Mouse (Mus musculus) stomach, postnatal 0 days (tissue): ENCODE results near the gene Phf14. TPM values are rescaled to one million over a fixed set of nuclear protein-coding genes. Genes with fewer than 3 reads are reported as not detected.

Source experiments
- ATAC-seq: fragments of 200-750 bp; cut with Nextera tagmentation; 2 replicates; pipeline ENCODE4 v1.8.0; 2017; ENCODE audit not compliant: low FRiP score, low TSS enrichment
- DNase-seq: peaks from one replicate; pipeline ENCODE4 v3.0.0-alpha.2; 2016; ENCODE audit warnings: low spot score
- H3K27ac ChIP-seq: fragments of 300-500 bp; sonication (generic); replicated peaks from 2 replicates; pipeline ENCODE4 v1.5.1; 2014; ENCODE audit warnings: mild to moderate bottlenecking, control low read depth
- H3K27me3 ChIP-seq: fragments of 300-500 bp; sonication (generic); 2 replicates; pipeline ENCODE4 v1.6.1; 2014; ENCODE audit warnings: low read length; ENCODE audit not compliant: control insufficient read depth, insufficient read depth
- H3K36me3 ChIP-seq: fragments of 300-500 bp; sonication (generic); 2 replicates; pipeline ENCODE4 v1.6.1; 2014; ENCODE audit warnings: low read length, mixed read lengths; ENCODE audit not compliant: control insufficient read depth, insufficient read depth
- H3K4me1 ChIP-seq: fragments of 300-500 bp; sonication (generic); replicated peaks from 2 replicates; pipeline ENCODE4 v1.6.1; 2014; ENCODE audit warnings: antibody characterized with exemption; ENCODE audit not compliant: control insufficient read depth, insufficient read depth
- H3K4me2 ChIP-seq: fragments of 300-500 bp; sonication (generic); replicated peaks from 2 replicates; pipeline ENCODE4 v1.6.1; 2014; ENCODE audit warnings: low read depth, mild to moderate bottlenecking, control low read depth, moderate library complexity
- H3K4me3 ChIP-seq: fragments of 300-500 bp; sonication (generic); 2 replicates; pipeline ENCODE4 v1.5.1; 2014; ENCODE audit warnings: low read depth, low read length, control low read depth
- H3K9ac ChIP-seq: fragments of 300-500 bp; sonication (generic); 2 replicates; pipeline ENCODE4 v1.6.1; 2014; ENCODE audit warnings: mild to moderate bottlenecking, low read length, control low read depth, mixed read lengths
- H3K9me3 ChIP-seq: fragments of 300-500 bp; sonication (generic); 2 replicates; pipeline ENCODE4 v1.6.1; 2016; ENCODE audit warnings: low read length; ENCODE audit not compliant: control insufficient read depth
- CTCF ChIP-seq: IDR thresholded peaks from 2 replicates; pipeline ENCODE4 v1.5.1; 2016; ENCODE audit warnings: antibody characterized with exemption, low read depth, mild to moderate bottlenecking, moderate library complexity
- EP300 ChIP-seq: optimal IDR thresholded peaks from 2 replicates; pipeline ENCODE3; 2016; ENCODE audit warnings: antibody characterized with exemption
- WGBS: fragments of 180-500 bp; shearing (Covaris S2); extraction: QIAGEN DNeasy Blood & Tissue Kit; methylation state at CpG from one replicate; pipeline ENCODE4 v1.1.7; 2014; 5-methylcytosine and 5-hydroxymethylcytosine counted together
- polyA plus RNA-seq: library from polyadenylated mRNA; unstranded; fragments of >200 nt; fragmentation: Nextera tagmentation; extraction: Ambion mirVana; gene quantifications from 2 replicates; pipeline ENCODE4 v1.2.1, GENCODE M21; 2015

Gene Phf14
- polyA plus RNA-seq, 1 experiment from 2014 or later, result 58.7 TPM

DNA sequence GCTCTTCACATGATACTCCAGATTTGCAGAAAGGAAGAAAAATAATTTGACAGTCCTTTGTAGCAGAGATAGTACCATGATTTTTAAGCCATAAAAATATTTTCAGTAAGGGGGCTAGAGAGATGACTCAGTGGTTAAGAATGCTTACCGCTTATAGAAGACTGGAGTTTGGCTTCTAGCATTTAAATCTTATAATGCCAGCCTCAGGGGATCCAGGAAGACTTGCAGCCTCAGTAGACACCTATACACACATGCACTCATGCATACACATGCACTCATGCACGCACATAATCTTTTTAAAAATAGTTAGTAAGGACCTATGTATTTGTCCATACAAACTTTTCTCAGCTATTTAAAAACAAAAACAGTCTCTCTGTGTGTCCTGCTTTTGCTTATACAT, 174.5 kb downstream of the Phf14 start:
- no peaks in the 10 kb centered on the region for H3K36me3 ChIP-seq
- DNase-seq (no peak), ATAC-seq (no peak)
- TF ChIP-seq EP300 (no peak), CTCF (no peak)
- H3K4me3 ChIP-seq, result no peak overlapping the region
- no peak overlapping the region for H3K9ac ChIP-seq
- H3K9me3 ChIP-seq, result no peaks in the 10 kb centered on the region
- H3K4me1 ChIP-seq, result no peaks in the 10 kb centered on the region
- WGBS, result 63% methylated on average over 2 of the region's 2 CpGs
- H3K4me2 ChIP-seq, result no peak overlapping the region
- H3K27ac ChIP-seq, result no peak overlapping the region
- no peaks in the 10 kb centered on the region for H3K27me3 ChIP-seq

DNA sequence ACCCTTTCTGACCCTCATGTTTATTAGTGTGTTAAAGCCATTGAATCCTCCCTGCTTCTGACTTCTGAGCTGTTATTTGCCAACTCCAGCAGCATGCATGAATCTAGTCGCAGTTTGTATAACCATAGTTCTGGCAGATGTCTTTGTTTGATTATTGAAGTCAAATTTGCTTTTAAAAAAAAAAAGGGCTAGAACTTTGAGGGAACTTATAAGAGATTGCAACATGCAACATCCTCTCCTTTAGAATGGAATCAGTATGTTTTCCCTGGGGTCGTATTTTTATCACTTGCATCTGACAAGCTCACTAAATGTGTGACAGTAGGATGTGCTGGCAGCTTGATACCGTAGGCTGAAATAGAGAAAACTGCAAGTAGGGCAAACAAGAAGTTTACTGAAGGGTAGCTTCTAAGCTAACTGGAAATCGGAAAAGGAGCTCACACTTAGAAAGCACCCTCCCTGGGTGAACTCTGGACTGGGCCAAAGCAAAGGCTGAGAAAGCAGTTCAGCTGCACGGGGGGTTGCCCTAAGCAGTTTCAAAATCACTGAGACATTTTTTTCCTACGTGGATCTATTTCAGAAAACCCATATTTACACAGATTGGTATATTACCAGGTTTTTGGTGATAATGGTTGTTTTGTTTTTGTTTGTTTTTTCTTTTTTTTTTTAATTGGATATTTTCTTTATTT, 175.1 kb downstream of the Phf14 start:
- no peak overlapping the region for H3K4me2 ChIP-seq
- no peak for DNase-seq
- no peak overlapping the region for H3K4me3 ChIP-seq
- TF ChIP-seq EP300 (no peak), CTCF (no peak)
- H3K36me3 ChIP-seq, result no peaks in the 10 kb centered on the region
- WGBS, result 52% methylated on average over 6 of the region's 6 CpGs
- no peaks in the 10 kb centered on the region for H3K9me3 ChIP-seq
- no peak overlapping the region for H3K27ac ChIP-seq
- ATAC-seq, result no peak
- no peak overlapping the region for H3K9ac ChIP-seq
- H3K4me1 ChIP-seq, result no peaks in the 10 kb centered on the region
- no peaks in the 10 kb centered on the region for H3K27me3 ChIP-seq

DNA sequence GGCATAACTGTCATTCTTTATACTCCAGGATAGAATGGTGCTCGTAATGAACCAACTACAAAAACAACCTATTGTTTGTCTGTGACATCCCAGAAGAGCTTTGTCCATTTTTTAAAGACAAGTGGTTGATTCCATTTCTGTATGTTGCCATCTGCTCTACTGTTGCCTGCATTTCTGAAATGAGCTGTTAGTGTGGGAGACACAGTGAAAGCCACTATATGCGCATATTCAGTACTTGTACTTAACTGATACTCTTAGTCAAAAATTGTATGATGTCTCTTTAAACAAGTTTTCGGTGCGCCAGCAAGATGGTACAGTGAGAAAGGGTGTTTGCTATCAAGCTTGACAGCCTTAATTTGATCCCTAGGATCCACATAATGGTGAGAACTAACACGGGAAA, 177.1 kb downstream of the Phf14 start:
- TF ChIP-seq CTCF (no peak), EP300 (no peak)
- no peak overlapping the region for H3K27ac ChIP-seq
- no peaks in the 10 kb centered on the region for H3K27me3 ChIP-seq
- 83% methylated on average over 5 of the region's 5 CpGs for WGBS
- ATAC-seq (no peak), DNase-seq (no peak)
- no peak overlapping the region for H3K4me3 ChIP-seq
- no peak overlapping the region for H3K9ac ChIP-seq
- no peaks in the 10 kb centered on the region for H3K4me1 ChIP-seq
- H3K36me3 ChIP-seq, result no peaks in the 10 kb centered on the region
- H3K9me3 ChIP-seq, result no peaks in the 10 kb centered on the region
- H3K4me2 ChIP-seq, result no peak overlapping the region

DNA sequence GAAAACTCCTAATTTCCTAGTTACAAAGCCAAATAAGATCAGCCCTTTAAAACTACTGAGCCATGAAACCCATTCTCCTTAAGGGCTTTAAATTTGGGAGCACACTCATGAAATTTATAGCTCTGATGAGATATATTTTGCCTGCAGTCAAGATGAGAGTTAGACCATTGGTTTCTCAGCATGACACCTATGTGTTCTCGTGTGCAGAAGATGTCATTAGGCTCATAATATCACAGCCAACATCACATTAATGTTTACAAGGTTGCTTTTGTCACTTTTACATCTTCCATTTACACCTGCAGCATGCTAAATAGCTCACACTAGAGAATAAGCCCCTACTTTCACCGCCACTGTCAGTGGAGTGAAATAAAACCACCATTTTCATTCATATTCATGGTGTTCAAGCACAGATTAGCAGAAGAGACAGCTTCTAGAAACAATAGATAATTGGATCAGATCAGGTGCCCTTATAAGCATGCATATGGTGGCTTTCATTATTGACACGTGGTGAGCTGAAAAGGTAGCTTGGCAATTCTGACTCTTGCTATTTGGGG, 181.9 kb downstream of the Phf14 start:
- Histone ChIP-seq H3K4me2 (no peak overlapping the region), H3K27ac (no peak overlapping the region), H3K9ac (no peak overlapping the region), H3K4me1 (no peaks in the 10 kb centered on the region), H3K9me3 (no peaks in the 10 kb centered on the region), H3K4me3 (no peak overlapping the region), H3K27me3 (no peaks in the 10 kb centered on the region), H3K36me3 (no peaks in the 10 kb centered on the region)
- DNase-seq (no peak), ATAC-seq (no peak)
- TF ChIP-seq EP300, result no peak
- no peak for TF ChIP-seq CTCF
- 78% methylated on average over 3 of the region's 3 CpGs for WGBS

DNA sequence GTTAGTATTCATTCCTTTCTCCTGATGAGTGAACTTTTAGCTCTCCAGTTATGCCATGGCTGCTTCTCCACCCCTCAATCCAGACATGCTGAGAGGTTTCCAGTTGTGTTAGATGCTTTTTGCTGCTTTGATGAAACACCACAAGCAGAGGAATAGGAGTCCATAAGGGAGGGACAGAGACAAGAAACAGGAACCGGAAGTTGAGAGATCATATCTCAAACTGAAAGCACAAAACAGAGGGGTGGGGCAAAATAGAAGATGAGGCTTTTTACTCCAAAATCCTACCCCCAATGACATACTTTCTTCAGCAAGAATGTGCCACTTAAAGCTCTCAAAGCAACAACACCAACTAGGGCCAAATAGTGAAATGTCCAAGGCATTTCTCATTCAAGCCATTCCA, 188.1 kb downstream of the Phf14 start:
- H3K27ac ChIP-seq, result no peak overlapping the region
- no peaks in the 10 kb centered on the region for H3K36me3 ChIP-seq
- H3K9ac ChIP-seq, result no peak overlapping the region
- H3K4me1 ChIP-seq, result no peaks in the 10 kb centered on the region
- ATAC-seq (no peak), DNase-seq (no peak)
- H3K9me3 ChIP-seq, result no peaks in the 10 kb centered on the region
- no peak overlapping the region for H3K4me2 ChIP-seq
- H3K27me3 ChIP-seq, result no peaks in the 10 kb centered on the region
- TF ChIP-seq EP300 (no peak), CTCF (no peak)
- no peak overlapping the region for H3K4me3 ChIP-seq
- WGBS, result 60% methylated on average over 1 of the region's 1 CpGs

DNA sequence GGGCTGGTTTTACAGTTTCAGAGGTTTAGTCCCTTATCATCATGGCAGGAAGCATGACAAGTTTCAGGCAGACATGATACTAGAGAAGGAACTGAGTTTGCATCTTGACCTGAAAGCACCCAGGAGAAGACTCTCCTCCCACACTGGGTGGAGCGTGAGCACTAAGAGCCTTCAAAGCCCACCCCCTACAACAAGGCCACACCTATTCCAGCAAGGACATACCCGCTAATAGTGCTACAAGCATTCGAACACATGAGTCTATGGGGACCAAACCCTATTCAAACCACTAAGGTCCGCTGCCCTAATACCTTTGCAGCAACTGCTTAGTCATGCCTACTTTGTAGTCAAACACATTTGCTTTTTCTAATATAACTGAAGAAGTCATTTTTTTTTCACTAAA, 189.5 kb downstream of the Phf14 start:
- Histone ChIP-seq H3K27me3 (no peaks in the 10 kb centered on the region), H3K4me2 (no peak overlapping the region), H3K9ac (no peak overlapping the region), H3K36me3 (no peaks in the 10 kb centered on the region), H3K27ac (no peak overlapping the region), H3K9me3 (no peaks in the 10 kb centered on the region), H3K4me1 (no peaks in the 10 kb centered on the region), H3K4me3 (no peak overlapping the region)
- DNase-seq (no peak), ATAC-seq (no peak)
- WGBS, result 62% methylated on average over 4 of the region's 4 CpGs
- TF ChIP-seq EP300 (no peak), CTCF (no peak)
